Mouse (Mus musculus): ENCODE data around the gene Tmem202.

GRCm38 (mm10) chr9:59476617-59477016 lies 63.0 kb downstream of the Tmem202 start:
- TF ChIP-seq CTCF (IDR thresholded peaks at IDR 0.05; ENCODE audit: extremely low read depth, insufficient read length, insufficient replicate concordance, low read depth, low read length) (no peak), POLR2A (IDR thresholded peaks at IDR 0.05; ENCODE audit: low read depth, low read length) (no peak)

Data from small intestine, adult 2 months (tissue).